Mouse (Mus musculus) lung, embryonic 14.5 days (tissue): ENCODE data around the gene Gsdmc4. TPM values are rescaled to one million over a fixed set of nuclear protein-coding genes. Genes with fewer than 3 reads are reported as not detected.
A peak's percentile ranks its signal among the peaks of the same experiment; 100 is the strongest.
"Not testable (repeated sequence)": the region's sequence is repeated elsewhere in the genome, so short reads cannot be mapped to it uniquely, and the experiment has no call there.

ENCODE experiments used
- ATAC-seq: fragments of 200-750 bp; cut with Nextera tagmentation; 2 replicates; pipeline ENCODE4 v1.8.0; 2017; ENCODE audit warnings: mild to moderate bottlenecking, moderate TSS enrichment, moderate library complexity; ENCODE audit not compliant: insufficient read depth
- DNase-seq: peaks from one replicate; pipeline ENCODE4 v3.0.0-alpha.2; 2015
- H3K27ac ChIP-seq: fragments of 300-500 bp; sonication (generic); 2 replicates; pipeline ENCODE4 v1.5.1; 2014; ENCODE audit warnings: low read depth, mild to moderate bottlenecking, moderate library complexity
- H3K27me3 ChIP-seq: fragments of 300-500 bp; sonication (generic); 2 replicates; pipeline ENCODE4 v1.6.1; 2014; ENCODE audit warnings: low read length, control low read depth; ENCODE audit not compliant: insufficient read depth
- H3K36me3 ChIP-seq: fragments of 300-500 bp; sonication (generic); 2 replicates; pipeline ENCODE4 v1.6.1; 2014; ENCODE audit warnings: control low read depth; ENCODE audit not compliant: insufficient read depth
- H3K4me1 ChIP-seq: fragments of 300-500 bp; sonication (generic); 2 replicates; pipeline ENCODE4 v1.6.1; 2014; ENCODE audit warnings: antibody characterized with exemption, control low read depth; ENCODE audit not compliant: insufficient read depth
- H3K4me2 ChIP-seq: fragments of 300-500 bp; sonication (generic); 2 replicates; pipeline ENCODE4 v1.6.1; 2014; ENCODE audit warnings: mild to moderate bottlenecking
- H3K4me3 ChIP-seq: fragments of 300-500 bp; sonication (generic); 2 replicates; pipeline ENCODE4 v1.5.1; 2014; ENCODE audit warnings: low read depth, low read length
- H3K9ac ChIP-seq: fragments of 300-500 bp; sonication (generic); 2 replicates; pipeline ENCODE4 v1.6.1; 2014
- H3K9me3 ChIP-seq: fragments of 300-500 bp; sonication (generic); 2 replicates; pipeline ENCODE4 v1.6.1; 2016; ENCODE audit warnings: low read depth, low read length, control low read depth
- CTCF ChIP-seq: IDR thresholded peaks from 2 replicates; pipeline ENCODE4 v1.5.1; 2016; ENCODE audit warnings: antibody characterized with exemption, low read depth
- WGBS: fragments of 180-500 bp; shearing (Covaris S2); extraction: QIAGEN DNeasy Blood & Tissue Kit; methylation state at CpG from one replicate; pipeline ENCODE4 v1.1.7; 2014; 5-methylcytosine and 5-hydroxymethylcytosine counted together
- polyA plus RNA-seq: library from polyadenylated mRNA; unstranded; fragments of >200 nt; fragmentation: Nextera tagmentation; extraction: Ambion mirVana; gene quantifications from 2 replicates; pipeline ENCODE4 v1.2.1, GENCODE M21; 2014

Gene Gsdmc4
- polyA plus RNA-seq, 1 experiment from 2014 or later = not detected

GRCm38 (mm10) chr15:63895560-63896353, 16.3 kb downstream of the Gsdmc4 start:
- H3K4me2 ChIP-seq, H3K27ac ChIP-seq, H3K9me3 ChIP-seq, H3K36me3 ChIP-seq, H3K9ac ChIP-seq, H3K4me1 ChIP-seq, H3K27me3 ChIP-seq, ATAC-seq, H3K4me3 ChIP-seq: not testable (repeated sequence)
- WGBS = 37% methylated on average over 9 of the region's 9 CpGs
- peak; percentile 78 for DNase-seq
- TF ChIP-seq CTCF = peak; percentile 72

- not testable (repeated sequence) for ATAC-seq, H3K4me3 ChIP-seq, H3K27me3 ChIP-seq, H3K36me3 ChIP-seq, H3K9me3 ChIP-seq, H3K9ac ChIP-seq, H3K4me1 ChIP-seq, DNase-seq, H3K4me2 ChIP-seq, H3K27ac ChIP-seq
- 61% methylated on average over 4 of the region's 5 CpGs for WGBS
These were observed 23.7 kb downstream of the Gsdmc4 start for GRCm38 (mm10) chr15:63888440-63888839.

DNA sequence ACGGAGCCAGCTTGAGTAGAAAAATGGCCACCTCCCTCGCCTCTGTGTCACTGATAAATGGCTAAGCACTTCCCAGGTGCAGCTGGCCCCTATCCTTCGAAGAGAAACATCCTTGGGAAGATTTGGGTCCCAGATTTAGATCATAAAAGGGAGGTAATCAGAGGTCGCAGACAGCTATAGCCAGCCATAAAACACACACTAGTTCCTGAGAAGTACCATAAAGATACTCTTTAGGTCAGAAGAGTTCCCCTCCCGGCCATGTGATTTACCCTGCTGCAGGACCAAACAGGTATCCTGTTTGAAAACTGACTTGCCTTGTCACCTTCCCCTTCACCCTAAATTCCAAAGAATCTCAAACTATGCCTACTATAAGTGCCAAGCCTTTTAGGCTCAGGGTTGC, 24.1 kb downstream of the Gsdmc4 start:
- H3K4me2 ChIP-seq, ATAC-seq, H3K9ac ChIP-seq, H3K27me3 ChIP-seq, H3K27ac ChIP-seq, H3K4me3 ChIP-seq, DNase-seq, H3K9me3 ChIP-seq, H3K4me1 ChIP-seq, H3K36me3 ChIP-seq: not testable (repeated sequence)
- no CpG with 5 or more reads among the region's 5 CpGs for WGBS

DNA sequence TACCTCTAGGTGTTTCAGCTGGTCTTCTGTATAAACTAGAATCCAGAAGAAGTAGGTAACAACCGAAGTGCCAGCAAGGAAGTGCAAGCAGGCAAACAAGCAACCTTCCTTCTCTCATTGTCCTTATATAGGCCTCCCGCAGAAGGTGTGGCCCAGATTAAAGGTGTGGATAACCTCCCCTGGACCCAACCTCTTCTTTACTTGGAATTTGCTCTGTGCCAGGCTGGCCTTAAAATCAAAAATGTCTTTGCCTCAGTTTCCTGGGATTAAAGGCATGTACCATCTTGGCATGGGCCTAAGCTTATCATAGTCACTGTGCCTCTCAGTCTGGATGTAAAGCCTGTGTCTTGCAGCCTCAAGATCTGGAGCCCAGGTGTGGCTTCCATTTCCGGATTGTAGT, 33.6 kb downstream of the Gsdmc4 start, which contains the start of gene Gsdmc3:
Gene Gsdmc3 (minus strand): TSS at position 101 of the 400 bp plus-strand sequence.
- H3K36me3 ChIP-seq, H3K4me1 ChIP-seq, H3K27ac ChIP-seq, H3K9me3 ChIP-seq, ATAC-seq, H3K4me3 ChIP-seq, DNase-seq, H3K27me3 ChIP-seq, H3K9ac ChIP-seq, H3K4me2 ChIP-seq: not testable (repeated sequence)
- 78% methylated on average over 1 of the region's 3 CpGs for WGBS

- H3K9me3 ChIP-seq, H3K27me3 ChIP-seq, H3K4me2 ChIP-seq, H3K4me3 ChIP-seq, H3K4me1 ChIP-seq, H3K27ac ChIP-seq, H3K36me3 ChIP-seq, ATAC-seq, H3K9ac ChIP-seq, DNase-seq: not testable (repeated sequence)
These were observed 35.9 kb downstream of the Gsdmc4 start for GRCm38 (mm10) chr15:63876160-63876559.

DNA sequence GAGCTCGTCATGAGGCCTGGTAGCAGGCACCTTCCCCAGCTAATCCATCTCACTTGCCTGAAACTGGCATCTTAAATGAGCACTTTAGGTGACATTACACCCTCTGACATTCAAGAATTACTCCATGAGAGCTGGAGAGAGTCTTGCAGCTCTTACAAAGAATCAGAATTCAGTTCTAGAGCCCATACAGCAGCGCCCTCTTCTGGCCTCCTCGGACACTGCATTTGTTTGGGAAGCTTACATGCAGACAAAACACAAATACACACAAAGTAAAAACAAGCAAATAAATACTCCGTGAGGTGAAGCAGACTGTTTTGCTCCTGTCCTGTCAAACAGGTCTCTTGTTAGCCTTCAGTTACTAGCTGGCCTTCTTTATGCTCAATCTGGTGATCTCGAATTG, 50.1 kb downstream of the Gsdmc4 start:
- not testable (repeated sequence) for ATAC-seq, H3K9ac ChIP-seq, H3K9me3 ChIP-seq, H3K36me3 ChIP-seq, H3K4me2 ChIP-seq, H3K4me3 ChIP-seq, H3K27me3 ChIP-seq, H3K4me1 ChIP-seq, H3K27ac ChIP-seq
- peak; percentile 49 for TF ChIP-seq CTCF
- DNase-seq = peak; percentile 60
- 40% methylated on average over 5 of the region's 5 CpGs for WGBS

Other genes starting within 250 kb of the Gsdmc4 start
- not detected in 2 replicates for gene Gsdmc2, start 67.1 kb downstream of the Gsdmc4 start, polyA plus RNA-seq
- not detected in 2 replicates for gene Gsdmc3, start 33.7 kb downstream of the Gsdmc4 start, polyA plus RNA-seq
- 71.2 and 72.5 TPM in 2 replicates for gene Fam49b, start 148.2 kb upstream of the Gsdmc4 start, polyA plus RNA-seq